Comparison of ENCODE assay signal across 8 mouse cellular contexts in the genomic region with DNA sequence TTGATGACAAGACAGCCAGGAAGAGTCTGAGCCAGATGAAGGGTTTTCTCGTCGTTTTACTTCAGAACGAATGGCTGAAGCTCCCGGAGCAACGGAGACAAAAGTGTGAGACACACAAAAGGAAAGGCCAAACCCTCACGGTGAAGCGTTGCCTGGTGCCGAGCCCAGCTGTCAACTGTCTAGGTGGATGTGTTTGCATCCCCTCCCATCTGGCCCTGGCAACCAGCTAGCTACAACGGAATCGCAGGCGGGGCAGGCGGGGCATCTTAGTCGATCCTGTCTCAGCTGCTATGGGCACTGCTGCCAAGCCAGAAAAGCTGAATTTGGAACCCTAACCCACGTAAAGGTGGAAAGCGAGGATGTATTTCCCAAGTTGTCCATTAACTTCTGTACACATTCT. TPM values are rescaled to one million over a fixed set of nuclear protein-coding genes. Genes with fewer than 3 reads are reported as not detected.
DNase-seq lines count a peak whose midpoint lies in the region; ATAC-seq and TF ChIP-seq lines count a peak whose summit lies in the region.

No protein-coding gene starts in this region.

- no peaks in the 10 kb centered on the region for H3K27me3 ChIP-seq in cerebellum, adult 2 months (ENCODE audit: control insufficient read depth, insufficient read depth, low read length)
- H3K27me3 ChIP-seq in hindbrain, embryonic 13.5 days: peaks cover 9% of the 10 kb centered on the region; the same call in 1 of the 2 replicates
- H3K27me3 ChIP-seq in midbrain, embryonic 10.5 days (ENCODE audit: low read depth, poor library complexity, severe bottlenecking): no peaks in the 10 kb centered on the region

- no peak for ATAC-seq in hindbrain, embryonic 13.5 days (ENCODE audit: low FRiP score)
- ATAC-seq in inflammation-experienced regulatory T-cells, adult 6 months: no peak

- H3K27ac ChIP-seq in cerebellum, adult 2 months (ENCODE audit: insufficient read depth, low read length): no peak overlapping the region
- H3K27ac ChIP-seq in hindbrain, embryonic 13.5 days: peak overlapping the region; percentile 77
- H3K27ac ChIP-seq in midbrain, embryonic 10.5 days (replicated peaks): peak overlapping the region; percentile 93

- peak in 1 of 2 experiments; percentile 29 for DNase-seq in cerebellum, adult 2 months
- no peak for DNase-seq in cerebellum, adult 9-10 months
- DNase-seq in retina, postnatal 1 day: peak; percentile 26
- DNase-seq in retina, embryonic 14.5 days (ENCODE audit: low spot score): no peak
- DNase-seq in midbrain, embryonic 10.5 days (ENCODE audit: low spot score): peak; percentile 38
- DNase-seq in urinary bladder, adult 18-20 months (ENCODE audit: low spot score in 2 of 2): no peak

- no peak for TF ChIP-seq POLR2A in cerebellum, adult 2 months (IDR thresholded peaks at IDR 0.05; ENCODE audit: borderline replicate concordance, insufficient read depth, low read length)

- H3K4me3 ChIP-seq in cerebellum, adult 2 months (replicated peaks; ENCODE audit: insufficient read depth, low read depth, low read length): peak overlapping the region; percentile 87
- peak overlapping the region; percentile 94 for H3K4me3 ChIP-seq in hindbrain, embryonic 13.5 days
- H3K4me3 ChIP-seq in midbrain, embryonic 10.5 days: peak overlapping the region; percentile 81

- WGBS in cerebellum, adult 2 months: 3% methylated on average over 15 of the region's 15 CpGs
- 13% methylated on average over 15 of the region's 15 CpGs for WGBS in hindbrain, embryonic 13.5 days
- WGBS in midbrain, embryonic 10.5 days: 33% methylated on average over 15 of the region's 15 CpGs

- peak overlapping the region; percentile 91 for H3K4me2 ChIP-seq in hindbrain, embryonic 13.5 days

- peak overlapping the region; percentile 92 for H3K9ac ChIP-seq in hindbrain, embryonic 13.5 days

- H3K9me3 ChIP-seq in hindbrain, embryonic 13.5 days: no peaks in the 10 kb centered on the region
- no peaks in the 10 kb centered on the region for H3K9me3 ChIP-seq in midbrain, embryonic 10.5 days (replicated peaks)

- TF ChIP-seq CTCF in cerebellum, adult 2 months (IDR thresholded peaks at IDR 0.05; ENCODE audit: borderline replicate concordance, insufficient read depth, low read depth, low read length): no peak

- peaks cover 9% of the 10 kb centered on the region for H3K4me1 ChIP-seq in cerebellum, adult 2 months (ENCODE audit: control insufficient read depth, insufficient read depth, low read length)
- peaks cover 26% of the 10 kb centered on the region for H3K4me1 ChIP-seq in hindbrain, embryonic 13.5 days (replicated peaks)
- peaks cover 22% of the 10 kb centered on the region for H3K4me1 ChIP-seq in midbrain, embryonic 10.5 days

- H3K36me3 ChIP-seq in hindbrain, embryonic 13.5 days: peaks cover 30% of the 10 kb centered on the region
- peaks cover 37% of the 10 kb centered on the region for H3K36me3 ChIP-seq in midbrain, embryonic 10.5 days

RNA-seq across cellular contexts. Expression of gene Elof1, which starts 0.9 kb away (rescaled TPM):
- polyA plus RNA-seq in cerebellum, adult 2 months (2012; rRNA removed): 125 and 130 TPM in 2 replicates
- polyA plus RNA-seq in hindbrain, embryonic 13.5 days (2015; fragmentation: Nextera tagmentation; extraction: Ambion mirVana): 179 and 185 TPM in 2 replicates
- 251 and 265 TPM in 2 replicates for polyA plus RNA-seq in midbrain, embryonic 10.5 days (2016; fragmentation: Nextera tagmentation; extraction: Ambion mirVana)
- 10 to 100 TPM; 76.4 to 98.9 (median 89.4) TPM for polyA plus RNA-seq in inflammation-experienced regulatory T-cells, adult 6 months (2017; shearing (Covaris generic))

RNA-seq across cellular contexts. Expression of gene Cnn1, which starts 17.1 kb away (rescaled TPM):
- 1.6 and 1.8 TPM in 2 replicates for polyA plus RNA-seq in cerebellum, adult 2 months (2012; rRNA removed)
- polyA plus RNA-seq in hindbrain, embryonic 13.5 days (2015; fragmentation: Nextera tagmentation; extraction: Ambion mirVana): 1.4 and 4.5 TPM in 2 replicates
- 1.0 and 3.0 TPM in 2 replicates for polyA plus RNA-seq in midbrain, embryonic 10.5 days (2016; fragmentation: Nextera tagmentation; extraction: Ambion mirVana)
- under 1 TPM; 0.20 to 0.36 (median 0.32) TPM for polyA plus RNA-seq in inflammation-experienced regulatory T-cells, adult 6 months (2017; shearing (Covaris generic))

RNA-seq across cellular contexts. Expression of gene Acp5, which starts 19.4 kb away (rescaled TPM):
- 0.25 and 0.28 TPM in 2 replicates for polyA plus RNA-seq in cerebellum, adult 2 months (2012; rRNA removed)
- 0.82 and 0.98 TPM in 2 replicates for polyA plus RNA-seq in hindbrain, embryonic 13.5 days (2015; fragmentation: Nextera tagmentation; extraction: Ambion mirVana)
- 20.2 and 20.9 TPM in 2 replicates for polyA plus RNA-seq in midbrain, embryonic 10.5 days (2016; fragmentation: Nextera tagmentation; extraction: Ambion mirVana)
- polyA plus RNA-seq in inflammation-experienced regulatory T-cells, adult 6 months (2017; shearing (Covaris generic)): 100 to 1,000 TPM; 155 to 257 (median 245) TPM

RNA-seq across cellular contexts. Expression of gene Ecsit, which starts 30.8 kb away (rescaled TPM):
- polyA plus RNA-seq in cerebellum, adult 2 months (2012; rRNA removed): 85.2 and 90.2 TPM in 2 replicates
- 53.5 and 56.5 TPM in 2 replicates for polyA plus RNA-seq in hindbrain, embryonic 13.5 days (2015; fragmentation: Nextera tagmentation; extraction: Ambion mirVana)
- polyA plus RNA-seq in midbrain, embryonic 10.5 days (2016; fragmentation: Nextera tagmentation; extraction: Ambion mirVana): 41.1 and 44.1 TPM in 2 replicates
- polyA plus RNA-seq in inflammation-experienced regulatory T-cells, adult 6 months (2017; shearing (Covaris generic)): 10 to 100 TPM; 27.7 to 40.0 (median 37.7) TPM

RNA-seq across cellular contexts. Expression of gene Pigyl, which starts 40.6 kb away (rescaled TPM):
- 115 and 150 TPM in 2 replicates for polyA plus RNA-seq in cerebellum, adult 2 months (2012; rRNA removed)
- 81.3 and 88.2 TPM in 2 replicates for polyA plus RNA-seq in hindbrain, embryonic 13.5 days (2015; fragmentation: Nextera tagmentation; extraction: Ambion mirVana)
- polyA plus RNA-seq in midbrain, embryonic 10.5 days (2016; fragmentation: Nextera tagmentation; extraction: Ambion mirVana): 57.8 and 60.3 TPM in 2 replicates
- 10 to 100 TPM; 40.1 to 46.8 (median 43.2) TPM for polyA plus RNA-seq in inflammation-experienced regulatory T-cells, adult 6 months (2017; shearing (Covaris generic))

Comparison
In these comparisons a context has a peak if more than half of its experiments do, and no peak if none do; other contexts are left out.
1. DNase-seq: peak in retina, postnatal 1 day (single experiment) and midbrain, embryonic 10.5 days (single experiment); none in cerebellum, adult 9-10 months (single experiment), retina, embryonic 14.5 days (single experiment) and urinary bladder, adult 18-20 months (0 of 2).
2. RNA of gene Acp5, which starts 19.4 kb away (polyA plus RNA-seq): 155 to 257 TPM in inflammation-experienced regulatory T-cells, adult 6 months and 20.2 to 20.9 TPM in midbrain, embryonic 10.5 days; 0.82 to 0.98 TPM in hindbrain, embryonic 13.5 days and 0.25 to 0.28 TPM in cerebellum, adult 2 months; every median in the first group is over 10 times any median in the second.
3. Peak in every context shown above with its lines, with median percentiles within 50 percentile points of each other: H3K4me3 ChIP-seq.